Mouse (Mus musculus): ENCODE measurements at regions not wholly inside any gene's neighbourhood (a gene's known extent, or its start where the extent isn't known, plus 50 kb on each side); places are given as distances from the start of the nearest gene placed in this dataset.
"Not testable (repeated sequence)": the region's sequence is repeated elsewhere in the genome, so short reads cannot be mapped to it uniquely, and the experiment has no call there.

DNA sequence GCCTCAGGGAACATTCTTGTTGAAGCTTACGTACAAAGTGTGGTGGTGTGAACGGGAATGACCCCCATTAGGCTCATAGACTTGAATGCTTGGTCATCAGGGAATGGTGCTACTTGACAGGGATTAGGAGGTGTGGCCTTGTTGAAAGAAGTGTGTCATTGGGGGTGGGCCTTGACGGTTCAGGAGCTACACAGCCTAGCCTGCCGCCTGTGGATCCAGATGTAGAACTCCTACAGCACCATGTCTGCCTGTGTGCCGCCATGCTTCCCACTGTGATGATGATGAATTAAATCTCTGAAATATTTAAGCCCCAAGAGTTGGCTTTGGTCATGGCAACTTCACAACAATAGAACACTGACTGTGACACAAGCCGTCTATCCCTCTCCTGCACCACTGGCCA is 163.6 kb downstream of the Ankrd50 start:
- in situ Hi-C loops (cut with MboI, MseI): no loop called here

DNA sequence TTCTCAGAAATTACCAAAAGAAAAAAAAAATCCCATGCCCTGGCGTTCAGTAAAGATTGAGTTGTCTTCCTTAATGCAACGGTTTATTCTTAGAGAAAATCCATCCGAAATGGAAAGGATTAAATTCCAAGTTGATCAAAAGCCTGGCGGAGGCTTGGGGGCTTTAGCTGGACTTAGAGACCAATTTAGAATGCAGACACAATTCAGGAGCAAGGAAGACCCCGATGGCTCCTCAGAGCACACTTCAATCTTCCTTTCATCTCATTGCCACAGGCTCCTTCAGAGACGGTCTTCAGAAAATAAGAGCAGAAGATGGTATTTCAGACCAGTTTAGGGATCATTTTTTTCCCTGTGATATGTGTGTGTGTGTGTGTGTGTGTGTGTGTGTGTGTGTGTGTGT is 171.8 kb downstream of the Ankrd50 start:
- in situ Hi-C loops (cut with MboI, MseI): no loop called here

DNA sequence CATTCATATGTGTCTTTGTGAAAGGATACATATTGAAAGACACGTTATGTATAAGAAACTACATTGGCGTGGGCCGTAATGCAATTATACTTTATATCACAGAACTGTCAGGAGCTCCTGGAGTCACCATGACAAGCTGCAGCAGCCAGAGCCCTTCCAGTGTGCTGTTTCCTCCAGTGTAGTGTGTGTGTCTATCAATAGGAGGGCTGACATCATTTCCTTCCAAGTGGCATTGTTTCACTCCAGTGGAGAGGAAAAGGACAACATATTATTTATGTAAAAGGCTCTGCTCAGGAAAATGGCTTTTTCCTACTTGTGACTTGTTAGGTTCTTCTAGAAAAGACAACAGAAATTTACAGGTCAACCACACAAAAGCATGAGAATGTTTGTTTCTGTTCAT is 172.5 kb downstream of the Ankrd50 start:
- in situ Hi-C loops (cut with MboI, MseI): no loop called here

DNA sequence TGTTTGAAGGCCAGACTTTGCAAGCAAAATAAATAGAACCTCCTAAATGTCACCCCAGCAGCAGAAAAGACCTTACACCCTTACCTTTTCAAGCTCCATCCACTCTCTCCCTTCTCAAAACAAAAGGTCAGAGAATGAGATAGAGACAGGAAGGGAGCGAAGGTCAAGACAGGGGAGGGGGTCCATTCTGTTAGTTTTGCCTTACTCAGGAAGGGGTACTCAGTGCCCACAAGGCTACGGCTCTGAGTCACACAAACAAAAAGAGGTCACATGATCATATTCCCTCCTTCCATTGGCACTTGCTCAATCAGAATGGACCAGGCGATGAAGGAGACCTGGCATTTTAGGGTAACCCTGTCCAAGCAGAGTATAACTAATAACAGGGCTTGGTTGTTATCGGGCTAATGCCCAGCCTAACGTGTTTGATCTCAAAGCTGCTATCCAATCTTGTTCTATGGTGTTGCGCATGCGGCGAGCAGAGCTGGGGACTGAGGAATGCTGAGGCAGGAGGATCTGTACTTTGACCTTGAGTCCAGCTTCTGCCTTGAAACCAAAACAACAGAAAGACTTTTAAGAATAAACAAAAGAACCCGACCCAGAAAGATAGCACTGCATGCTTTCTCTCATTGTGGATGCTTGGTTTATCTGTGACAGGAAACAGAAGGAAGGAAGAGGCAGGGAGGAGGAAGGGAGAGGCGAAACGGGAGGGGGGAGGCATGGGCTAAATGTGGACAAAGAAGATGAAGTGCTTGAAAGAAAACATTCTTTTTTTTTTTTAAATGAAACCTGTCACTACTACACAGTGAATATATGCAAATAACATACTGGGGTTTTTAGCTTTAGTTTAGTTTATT is 184.5 kb downstream of the Ankrd50 start:
- in situ Hi-C loops (cut with MboI, MseI): no loop called here

DNA sequence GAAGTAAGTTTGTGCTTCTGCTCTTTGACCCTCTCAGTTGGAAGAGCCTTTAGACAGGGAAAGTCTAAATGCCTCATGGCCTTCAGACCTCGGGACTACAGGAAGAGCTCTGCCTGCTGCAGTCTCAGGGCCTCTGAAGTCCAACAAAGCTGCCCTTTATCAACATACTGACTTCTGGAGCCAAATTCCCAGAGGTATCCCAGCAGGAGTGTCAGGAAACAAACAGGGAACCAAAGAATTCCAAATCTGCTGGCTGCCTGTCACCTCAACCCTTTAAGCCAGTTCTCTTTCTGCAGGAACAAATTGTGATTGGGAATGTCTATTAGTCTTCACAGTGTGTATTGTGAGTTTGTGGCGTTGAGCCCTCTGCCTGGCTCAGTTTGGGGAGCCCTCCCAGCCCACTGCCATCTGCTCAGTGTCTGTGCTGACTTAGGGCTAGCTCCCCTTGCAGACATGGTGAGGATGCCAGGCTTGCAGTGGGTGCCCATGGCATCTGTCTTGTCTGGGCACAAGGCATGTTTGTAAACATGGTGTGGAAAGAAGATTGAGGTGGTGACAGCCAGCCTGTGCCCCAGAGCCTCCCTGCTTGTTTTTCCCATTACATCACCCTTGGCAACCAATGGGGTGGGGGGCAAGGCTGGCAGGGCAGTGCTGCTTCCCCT is 185.3 kb downstream of the Ankrd50 start:
- in situ Hi-C loops (cut with MboI, MseI): no loop called here

DNA sequence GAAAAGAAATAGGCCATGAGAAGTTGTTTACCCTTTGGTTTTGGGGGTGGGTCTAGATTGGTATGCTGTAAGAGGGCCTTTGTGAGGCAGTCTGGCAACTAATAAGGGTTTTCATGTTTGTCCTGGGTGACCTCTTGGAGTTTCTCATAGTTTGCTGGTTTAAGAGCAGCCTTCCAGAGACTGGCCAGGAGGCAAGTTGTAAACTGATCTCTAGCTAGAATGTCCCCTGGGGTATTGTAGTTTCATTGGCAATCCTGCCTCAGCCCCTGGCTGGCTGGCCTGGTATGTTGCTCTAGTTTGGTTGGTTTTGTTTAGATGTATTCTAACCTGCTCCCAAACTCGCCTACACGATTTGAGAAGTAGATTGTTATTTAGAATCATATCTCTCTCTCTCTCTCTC is 187.1 kb downstream of the Ankrd50 start:
- in situ Hi-C loops (cut with MboI, MseI): no loop called here

- in situ Hi-C loops (cut with MboI, MseI): no loop called here
These were observed 195.6 kb downstream of the Ankrd50 start for GRCm38 (mm10) chr3:38289062-38289461.

DNA sequence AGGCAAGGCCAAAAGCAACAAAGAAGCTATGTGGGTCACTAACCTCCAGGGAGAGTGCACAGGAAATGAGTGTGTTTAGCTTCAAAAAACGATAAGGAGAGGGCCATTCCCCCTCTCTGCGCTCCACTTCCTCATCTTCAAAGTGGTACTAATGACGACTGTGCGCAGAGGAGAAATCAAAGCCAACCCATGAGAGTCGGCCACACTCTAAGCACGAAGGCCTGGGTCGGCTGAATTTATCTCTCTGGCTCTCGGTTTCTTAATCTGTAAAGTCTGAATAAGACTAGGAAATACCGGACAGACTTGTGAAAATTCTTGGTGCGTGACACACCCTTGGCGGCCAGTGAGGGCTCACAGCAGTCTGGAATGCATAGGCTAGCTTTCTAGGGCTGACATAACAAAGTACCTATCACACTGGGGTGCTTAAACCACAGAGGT is 200.9 kb downstream of the Ankrd50 start:
- in situ Hi-C loops (cut with MboI, MseI): no loop called here

- in situ Hi-C loops (cut with MboI, MseI): no loop called here
These were observed 201.8 kb downstream of the Ankrd50 start for GRCm38 (mm10) chr3:38282891-38283290.

DNA sequence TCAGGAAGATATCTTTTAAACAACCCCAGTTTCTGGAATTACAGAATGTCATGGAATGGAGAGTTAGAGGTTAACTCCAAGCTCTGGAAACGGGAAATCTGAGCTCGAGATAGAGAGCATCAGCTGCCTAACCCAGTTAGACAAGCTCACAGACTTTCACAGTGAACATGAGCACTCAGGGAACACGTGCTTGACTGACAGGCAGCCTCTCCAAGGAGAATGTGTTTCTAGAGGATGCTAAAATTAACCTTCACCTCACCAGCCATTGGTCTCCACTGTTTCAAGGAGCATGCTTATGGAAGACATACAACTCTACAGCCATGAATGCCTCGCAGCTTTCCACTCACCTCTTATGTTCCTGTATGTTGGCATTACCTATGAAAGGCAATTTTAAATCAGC is 203.0 kb downstream of the Ankrd50 start:
- in situ Hi-C loops (cut with MboI, MseI): no loop called here

DNA sequence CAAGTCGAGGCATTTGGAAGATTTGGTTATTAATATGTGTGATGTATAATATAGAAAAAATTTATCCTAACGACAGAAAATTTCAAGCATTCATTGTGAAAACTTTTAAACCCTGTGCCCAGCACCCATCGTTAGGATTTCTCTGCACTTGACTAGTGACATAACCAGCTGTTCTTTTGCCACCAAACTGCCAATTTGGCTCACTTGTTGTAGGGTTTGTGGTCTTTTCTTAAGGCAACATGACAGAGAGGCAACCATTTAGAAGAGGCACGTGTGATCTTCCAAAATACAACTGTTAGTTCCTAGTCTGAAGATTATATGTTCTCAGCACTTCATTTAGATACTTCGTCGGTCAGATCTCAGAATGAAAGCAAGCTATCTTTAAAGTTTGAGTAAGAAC is 203.8 kb downstream of the Ankrd50 start:
- in situ Hi-C loops (cut with MboI, MseI): no loop called here

DNA sequence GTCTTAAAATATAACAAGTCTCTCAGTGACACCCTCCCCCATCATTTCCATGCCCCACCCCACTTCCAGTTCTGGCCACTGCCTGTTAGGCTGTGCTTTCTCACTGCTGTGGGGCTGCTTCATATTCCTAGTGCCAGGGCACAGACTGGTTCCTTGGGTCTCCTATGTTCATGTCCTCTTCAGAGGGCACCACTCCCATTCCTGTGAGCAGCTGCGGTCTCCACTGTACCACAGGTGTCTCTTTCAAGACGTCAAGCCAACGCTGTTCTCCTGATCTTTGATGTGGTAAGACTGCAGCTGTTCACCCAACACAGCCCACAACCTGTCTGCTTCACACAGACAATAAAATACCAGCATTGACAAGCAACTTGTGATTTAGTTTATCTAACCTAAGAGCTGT is 204.5 kb downstream of the Ankrd50 start:
- in situ Hi-C loops (cut with MboI, MseI): no loop called here

DNA sequence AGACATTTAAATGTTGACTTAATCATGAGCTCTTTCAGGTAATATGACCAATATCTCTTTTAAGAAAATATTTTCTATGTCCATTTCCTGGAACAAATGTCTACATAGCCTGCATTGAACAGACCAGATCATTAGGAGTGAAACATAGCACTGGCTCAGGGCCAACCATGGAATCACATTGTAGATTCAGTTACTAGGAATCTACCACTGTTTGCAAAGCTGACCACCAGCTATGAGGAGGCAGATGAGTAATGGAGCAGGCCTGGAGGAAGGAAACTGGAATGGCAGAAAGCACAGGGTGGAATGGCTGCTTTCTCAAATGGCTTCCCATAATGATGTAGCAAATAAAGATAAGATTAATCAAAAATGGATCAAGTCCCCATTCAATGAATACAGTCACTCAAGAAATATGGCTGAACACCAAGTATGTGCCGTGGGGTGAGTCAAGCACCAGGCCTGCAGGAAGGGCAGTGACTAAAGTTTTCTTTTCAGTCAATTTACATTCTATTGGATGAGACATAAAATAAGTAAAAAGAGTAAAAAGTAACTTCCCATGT is 207.6 kb downstream of the Ankrd50 start:
- in situ Hi-C loops (cut with MboI, MseI): no loop called here

- in situ Hi-C loops (cut with MboI, MseI): no loop called here
These were observed 209.3 kb downstream of the Ankrd50 start for GRCm38 (mm10) chr3:38275321-38275720.

DNA sequence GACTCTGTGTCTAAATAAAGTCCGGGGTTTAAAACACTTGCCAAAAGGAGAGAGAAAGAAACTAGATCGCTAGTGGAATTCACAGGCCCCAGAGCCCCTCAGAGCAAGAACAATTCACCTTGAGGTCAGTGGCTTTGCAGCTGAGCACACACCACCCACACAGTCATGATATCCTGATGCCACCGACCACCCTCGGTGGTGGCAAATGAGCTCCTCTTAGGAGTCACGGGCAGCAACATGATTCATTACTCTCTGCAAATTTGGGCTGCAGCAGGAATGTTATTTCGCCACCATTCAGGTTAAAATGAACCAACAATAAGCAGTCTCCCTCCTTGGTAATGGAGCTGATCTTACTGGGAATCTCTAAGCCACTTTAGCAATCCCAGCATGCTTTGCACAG is 213.9 kb downstream of the Ankrd50 start:
- in situ Hi-C loops (cut with MboI, MseI): no loop called here

DNA sequence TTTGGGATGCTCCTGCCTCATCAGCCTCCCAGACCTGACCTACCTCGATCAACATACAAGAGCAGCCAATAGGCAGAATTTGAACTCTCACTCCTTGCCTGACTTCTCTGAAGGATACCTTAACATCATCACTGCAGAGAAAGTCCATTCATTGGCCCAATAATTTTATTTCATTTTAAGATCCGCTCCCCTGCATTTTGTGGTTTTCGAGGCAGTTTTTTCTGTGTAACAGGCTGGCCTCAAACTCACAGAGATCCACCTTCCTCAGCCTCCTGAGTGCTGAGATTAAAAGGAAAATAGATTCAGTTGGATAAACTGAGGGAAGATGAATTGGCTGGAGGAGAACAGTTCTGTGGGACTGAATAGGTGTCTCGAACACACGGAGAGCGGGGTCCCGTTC is 216.4 kb downstream of the Ankrd50 start:
- in situ Hi-C loops (cut with MboI, MseI): no loop called here

GRCm38 (mm10) chr3:38263261-38264141 is 221.1 kb downstream of the Ankrd50 start:
- in situ Hi-C loops (cut with MboI, MseI): no loop called here

- in situ Hi-C loops (cut with MboI, MseI): no loop called here
These were observed 223.1 kb downstream of the Ankrd50 start for GRCm38 (mm10) chr3:38261326-38262075.

GRCm38 (mm10) chr3:38259223-38259622 is 225.4 kb downstream of the Ankrd50 start:
- in situ Hi-C loops (cut with MboI, MseI): not testable (repeated sequence)

DNA sequence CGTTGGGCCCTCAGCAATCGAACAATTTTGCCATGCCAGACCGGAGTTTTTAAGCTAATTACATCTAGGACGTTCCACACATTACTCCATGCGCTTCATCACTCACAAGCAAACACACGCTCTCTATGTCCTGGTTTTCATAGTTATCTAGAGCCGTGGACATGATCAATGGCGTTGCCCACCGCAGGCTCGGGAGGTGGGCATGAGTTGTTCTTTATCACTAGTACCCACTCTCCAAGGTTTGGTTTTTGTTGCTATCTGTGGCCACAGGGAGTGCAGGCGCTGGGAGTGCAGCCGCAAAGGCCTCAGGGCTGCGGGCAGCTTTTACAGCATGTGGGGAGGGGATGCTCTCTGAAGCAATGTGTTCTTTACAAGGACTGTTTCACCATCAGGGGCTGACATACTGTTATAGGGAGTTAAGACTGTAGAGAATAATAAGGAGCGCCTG is 226.8 kb downstream of the Ankrd50 start:
- in situ Hi-C loops (cut with MboI, MseI): no loop called here

All from T-helper 1 cell (primary cell).